Mouse (Mus musculus) adipocyte (in vitro differentiated cells): ENCODE data around the gene Slc29a3.
"Not testable (repeated sequence)": the region's sequence is repeated elsewhere in the genome, so short reads cannot be mapped to it uniquely, and the experiment has no call there.

Experiments used
- DNase-seq: peaks from one replicate; pipeline ENCODE4 v3.0.0-alpha.2; 2016; ENCODE audit warnings: low spot score

The Slc29a3 gene

GRCm38 (mm10) chr10:60726896-60727295, 25.7 kb downstream of the Slc29a3 start:
- no peak for DNase-seq

- DNase-seq: no peak
These were observed 28.1 kb downstream of the Slc29a3 start for GRCm38 (mm10) chr10:60724496-60724895.

GRCm38 (mm10) chr10:60723345-60723744, 29.2 kb downstream of the Slc29a3 start:
- DNase-seq: no peak

GRCm38 (mm10) chr10:60721640-60722039, 31.0 kb downstream of the Slc29a3 start:
- DNase-seq: no peak

- DNase-seq: no peak
These were observed 32.1 kb downstream of the Slc29a3 start for GRCm38 (mm10) chr10:60720461-60720860.

- DNase-seq: no peak
These were observed 34.1 kb downstream of the Slc29a3 start for GRCm38 (mm10) chr10:60718491-60718890.

GRCm38 (mm10) chr10:60716449-60716848, 36.1 kb downstream of the Slc29a3 start:
- DNase-seq: no peak

- DNase-seq: not testable (repeated sequence)
These were observed 40.3 kb downstream of the Slc29a3 start for GRCm38 (mm10) chr10:60712299-60712698.

GRCm38 (mm10) chr10:60708837-60709236, 43.8 kb downstream of the Slc29a3 start:
- no peak for DNase-seq

GRCm38 (mm10) chr10:60706268-60706667, 46.3 kb downstream of the Slc29a3 start:
- no peak for DNase-seq

- no peak for DNase-seq
These were observed 47.5 kb downstream of the Slc29a3 start for GRCm38 (mm10) chr10:60705134-60705533.

GRCm38 (mm10) chr10:60697775-60698174, 54.8 kb downstream of the Slc29a3 start:
- DNase-seq: no peak

GRCm38 (mm10) chr10:60696975-60697374, 55.6 kb downstream of the Slc29a3 start:
- peak; percentile 50 for DNase-seq

- no peak for DNase-seq
These were observed 56.2 kb downstream of the Slc29a3 start, which contains the start of gene Cdh23 for GRCm38 (mm10) chr10:60696390-60696789. Cdh23 (minus strand) TSS chr10:60696490.

GRCm38 (mm10) chr10:60691671-60692390, 60.8 kb downstream of the Slc29a3 start:
- DNase-seq: no peak

- DNase-seq: no peak
These were observed 61.6 kb downstream of the Slc29a3 start for GRCm38 (mm10) chr10:60690960-60691359.

- no peak for DNase-seq
These were observed 63.2 kb downstream of the Slc29a3 start for GRCm38 (mm10) chr10:60689396-60689795.

GRCm38 (mm10) chr10:60687011-60687776, 65.4 kb downstream of the Slc29a3 start:
- no peak for DNase-seq

- DNase-seq: no peak
These were observed 66.0 kb downstream of the Slc29a3 start for GRCm38 (mm10) chr10:60686641-60686975.

GRCm38 (mm10) chr10:60685764-60686640, 66.6 kb downstream of the Slc29a3 start:
- no peak for DNase-seq

GRCm38 (mm10) chr10:60678926-60679325, 73.7 kb downstream of the Slc29a3 start:
- DNase-seq: no peak

GRCm38 (mm10) chr10:60677319-60677718, 75.3 kb downstream of the Slc29a3 start:
- no peak for DNase-seq
